ENCODE assay signal across 23 mouse cellular contexts in genomic region chr10:43674749-43675148, GRCm38 (mm10).
"Had no signal": no experiment of that assay in that cellular context is flagged by ENCODE, and none has a peak within 500 bp of the region (broad histone marks: within the 10 kb centered on the region; RNA-seq: fewer than 3 reads in every experiment).

No protein-coding gene starts in this region.

- H3K4me3 ChIP-seq: kidney, embryonic 15.5 days; left cerebral cortex, adult 2 months; limb, embryonic 12.5 days; limb, embryonic 15.5 days; midbrain, embryonic 12.5 days; myocyte; neural tube, embryonic 13.5 days had no signal

- H3K4me2 ChIP-seq: kidney, embryonic 15.5 days; limb, embryonic 12.5 days; limb, embryonic 15.5 days; midbrain, embryonic 12.5 days; neural tube, embryonic 13.5 days had no signal

- H3K36me3 ChIP-seq: kidney, embryonic 15.5 days; limb, embryonic 12.5 days; limb, embryonic 15.5 days; midbrain, embryonic 12.5 days; neural tube, embryonic 13.5 days had no signal

- H3K9me3 ChIP-seq: kidney, embryonic 15.5 days; limb, embryonic 12.5 days; limb, embryonic 15.5 days; midbrain, embryonic 12.5 days; neural tube, embryonic 13.5 days had no signal

- H3K27ac ChIP-seq: left cerebral cortex, adult 2 months; limb, embryonic 15.5 days; midbrain, embryonic 12.5 days; neural tube, embryonic 13.5 days; stomach, postnatal 0 days had no signal

- DNase-seq: kidney, adult 11 months; kidney, adult 8-10 months; kidney, postnatal 10 days; kidney, postnatal 36 days; layer of hippocampus, postnatal 36 days; left cerebral cortex, postnatal 4 days; lung, adult 2 months; lung, postnatal 14 days; lung, postnatal 4 days; retina, postnatal 1 day; right cerebral cortex, postnatal 25 days; thymus, adult 2 months; thymus, postnatal 14 days had no signal

- H3K27me3 ChIP-seq: kidney, embryonic 15.5 days; limb, embryonic 12.5 days; limb, embryonic 15.5 days; midbrain, embryonic 12.5 days; neural tube, embryonic 13.5 days had no signal

- H3K4me1 ChIP-seq: midbrain, embryonic 12.5 days; neural tube, embryonic 13.5 days had no signal

- H3K9ac ChIP-seq: kidney, embryonic 15.5 days; limb, embryonic 12.5 days; limb, embryonic 15.5 days; midbrain, embryonic 12.5 days; neural tube, embryonic 13.5 days had no signal

- ATAC-seq: inflammation-experienced regulatory T-cells, adult 6 months; midbrain, embryonic 16.5 days had no signal
